Mouse (Mus musculus): ENCODE results near the gene Hira. TPM values are rescaled to one million over a fixed set of nuclear protein-coding genes. Genes with fewer than 3 reads are reported as not detected.

The Hira gene
- polyA plus RNA-seq, 1 experiment: 33.5 TPM

GRCm38 (mm10) chr16:18916064-18916463 is 39.2 kb downstream of the Hira start:
- TF ChIP-seq USF1 (IDR thresholded peaks at IDR 0.05; ENCODE audit: low read depth): no peak
- no peak for TF ChIP-seq MYOD1 (IDR thresholded peaks at IDR 0.05; ENCODE audit: control insufficient read depth in 1 of 3, insufficient read length in 2 of 3, low read depth in 2 of 3)
- no peak for TF ChIP-seq CEBPB (IDR thresholded peaks at IDR 0.05; ENCODE audit: insufficient read depth, poor library complexity, severe bottlenecking)
- TF ChIP-seq REST (IDR thresholded peaks at IDR 0.05; ENCODE audit: insufficient read depth, insufficient read length): no peak
- no peak for TF ChIP-seq MYOG (IDR thresholded peaks at IDR 0.05; ENCODE audit: control insufficient read depth in 1 of 3, insufficient read depth in 1 of 3, insufficient read length in 2 of 3, low read depth in 2 of 3)
- TF ChIP-seq TCF12 (IDR thresholded peaks at IDR 0.05; ENCODE audit: insufficient read depth, poor library complexity, severe bottlenecking): no peak
- no peak for TF ChIP-seq MAX (IDR thresholded peaks at IDR 0.05; ENCODE audit: low read depth)

GRCm38 (mm10) chr16:18921771-18922170 is 44.9 kb downstream of the Hira start:
- Histone ChIP-seq H3K79me2 (ENCODE audit: control insufficient read depth, insufficient read depth) (no peaks in the 10 kb centered on the region), H3K4me3 (no peak overlapping the region), H3ac (ENCODE audit: control insufficient read depth, insufficient read length) (no peak overlapping the region), H3K4me2 (ENCODE audit: low read depth) (no peak overlapping the region), H3K27me3 (ENCODE audit: control insufficient read depth, insufficient read depth, insufficient read length) (no peaks in the 10 kb centered on the region), H3K36me3 (ENCODE audit: control insufficient read depth, insufficient read depth) (peaks cover 58% of the 10 kb centered on the region)
- no peak for TF ChIP-seq MYOG (IDR thresholded peaks at IDR 0.05; ENCODE audit: control insufficient read depth in 1 of 3, insufficient read depth in 1 of 3, insufficient read length in 2 of 3, low read depth in 2 of 3)
- TF ChIP-seq TCF12 (IDR thresholded peaks at IDR 0.05; ENCODE audit: insufficient read depth, poor library complexity, severe bottlenecking): no peak
- TF ChIP-seq CEBPB (IDR thresholded peaks at IDR 0.05; ENCODE audit: insufficient read depth, poor library complexity, severe bottlenecking): no peak
- no peak for TF ChIP-seq POLR2A (IDR thresholded peaks at IDR 0.05; ENCODE audit: insufficient read length, low read depth)
- no peak for TF ChIP-seq SRF (IDR thresholded peaks at IDR 0.05; ENCODE audit: control insufficient read depth, insufficient read length, low read depth)

More at GRCm38 (mm10) chr16:18916064-18916463, 39.2 kb downstream of the Hira start:
- no peak overlapping the region for H3K4me2 ChIP-seq (ENCODE audit: low read depth)
- no peaks in the 10 kb centered on the region for H3K79me2 ChIP-seq (ENCODE audit: control insufficient read depth, insufficient read depth)
- peaks cover 53% of the 10 kb centered on the region for H3K36me3 ChIP-seq (ENCODE audit: control insufficient read depth, insufficient read depth)
- H3ac ChIP-seq (ENCODE audit: control insufficient read depth, insufficient read length): no peak overlapping the region
- no peaks in the 10 kb centered on the region for H3K27me3 ChIP-seq (ENCODE audit: control insufficient read depth, insufficient read depth, insufficient read length)
- no peak overlapping the region for H3K4me3 ChIP-seq

GRCm38 (mm10) chr16:18927963-18928362 is 51.1 kb downstream of the Hira start:
- peaks cover 29% of the 10 kb centered on the region for H3K36me3 ChIP-seq (ENCODE audit: control insufficient read depth, insufficient read depth)
- H3K4me2 ChIP-seq (ENCODE audit: low read depth): no peak overlapping the region
- no peak overlapping the region for H3K4me3 ChIP-seq
- TF ChIP-seq MAX (IDR thresholded peaks at IDR 0.05; ENCODE audit: low read depth): no peak
- H3K79me2 ChIP-seq (ENCODE audit: control insufficient read depth, insufficient read depth): no peaks in the 10 kb centered on the region
- no peak overlapping the region for H3ac ChIP-seq (ENCODE audit: control insufficient read depth, insufficient read length)
- no peaks in the 10 kb centered on the region for H3K27me3 ChIP-seq (ENCODE audit: control insufficient read depth, insufficient read depth, insufficient read length)

- TF ChIP-seq USF1 (IDR thresholded peaks at IDR 0.05; ENCODE audit: low read depth): no peak
- TF ChIP-seq REST (IDR thresholded peaks at IDR 0.05; ENCODE audit: insufficient read depth, insufficient read length): no peak
- no peak for TF ChIP-seq CEBPB (IDR thresholded peaks at IDR 0.05; ENCODE audit: insufficient read depth, poor library complexity, severe bottlenecking)
- no peak for TF ChIP-seq MYOD1 (IDR thresholded peaks at IDR 0.05; ENCODE audit: control insufficient read depth in 1 of 3, insufficient read length in 2 of 3, low read depth in 2 of 3)
- no peak for TF ChIP-seq POLR2A (IDR thresholded peaks at IDR 0.05; ENCODE audit: insufficient read length, low read depth)
- no peak for TF ChIP-seq POLR2AphosphoS2 (IDR thresholded peaks at IDR 0.05; ENCODE audit: insufficient read length, low read depth)
- no peak for TF ChIP-seq TCF3 (IDR thresholded peaks at IDR 0.05; ENCODE audit: insufficient read length, low read depth)
- TF ChIP-seq MYOG (IDR thresholded peaks at IDR 0.05; ENCODE audit: control insufficient read depth in 1 of 3, insufficient read depth in 1 of 3, insufficient read length in 2 of 3, low read depth in 2 of 3): no peak
- TF ChIP-seq TCF12 (IDR thresholded peaks at IDR 0.05; ENCODE audit: insufficient read depth, poor library complexity, severe bottlenecking): no peak
- TF ChIP-seq E2F4 (IDR thresholded peaks at IDR 0.05; ENCODE audit: insufficient read depth): no peak
- no peak for TF ChIP-seq SRF (IDR thresholded peaks at IDR 0.05; ENCODE audit: control insufficient read depth, insufficient read length, low read depth)
- no peak for TF ChIP-seq MAX (IDR thresholded peaks at IDR 0.05; ENCODE audit: low read depth)
- Histone ChIP-seq H3ac (ENCODE audit: control insufficient read depth, insufficient read length) (no peak overlapping the region), H3K4me3 (no peak overlapping the region), H3K4me2 (ENCODE audit: low read depth) (no peak overlapping the region), H3K27me3 (ENCODE audit: control insufficient read depth, insufficient read depth, insufficient read length) (no peaks in the 10 kb centered on the region), H3K79me2 (ENCODE audit: control insufficient read depth, insufficient read depth) (no peaks in the 10 kb centered on the region), H3K36me3 (ENCODE audit: control insufficient read depth, insufficient read depth) (peaks cover 38% of the 10 kb centered on the region)
Observed at GRCm38 (mm10) chr16:18938321-18939082, 61.7 kb downstream of the Hira start.

- no peak overlapping the region for H3K4me2 ChIP-seq (ENCODE audit: low read depth)
- no peak overlapping the region for H3K4me3 ChIP-seq
- TF ChIP-seq MYOD1 (IDR thresholded peaks at IDR 0.05; ENCODE audit: control insufficient read depth in 1 of 3, insufficient read length in 2 of 3, low read depth in 2 of 3) (no peak), SRF (IDR thresholded peaks at IDR 0.05; ENCODE audit: control insufficient read depth, insufficient read length, low read depth) (no peak), MAX (IDR thresholded peaks at IDR 0.05; ENCODE audit: low read depth) (no peak), CEBPB (IDR thresholded peaks at IDR 0.05; ENCODE audit: insufficient read depth, poor library complexity, severe bottlenecking) (no peak), USF1 (IDR thresholded peaks at IDR 0.05; ENCODE audit: low read depth) (no peak), POLR2AphosphoS2 (IDR thresholded peaks at IDR 0.05; ENCODE audit: insufficient read length, low read depth) (no peak), E2F4 (IDR thresholded peaks at IDR 0.05; ENCODE audit: insufficient read depth) (no peak), TCF12 (IDR thresholded peaks at IDR 0.05; ENCODE audit: insufficient read depth, poor library complexity, severe bottlenecking) (no peak), POLR2A (IDR thresholded peaks at IDR 0.05; ENCODE audit: insufficient read length, low read depth) (no peak), MYOG (IDR thresholded peaks at IDR 0.05; ENCODE audit: control insufficient read depth in 1 of 3, insufficient read depth in 1 of 3, insufficient read length in 2 of 3, low read depth in 2 of 3) (no peak), TCF3 (IDR thresholded peaks at IDR 0.05; ENCODE audit: insufficient read length, low read depth) (no peak), REST (IDR thresholded peaks at IDR 0.05; ENCODE audit: insufficient read depth, insufficient read length) (no peak)
- no peaks in the 10 kb centered on the region for H3K79me2 ChIP-seq (ENCODE audit: control insufficient read depth, insufficient read depth)
- H3K36me3 ChIP-seq (ENCODE audit: control insufficient read depth, insufficient read depth): peaks cover 9% of the 10 kb centered on the region
- H3K27me3 ChIP-seq (ENCODE audit: control insufficient read depth, insufficient read depth, insufficient read length): no peaks in the 10 kb centered on the region
- no peak overlapping the region for H3ac ChIP-seq (ENCODE audit: control insufficient read depth, insufficient read length)
Observed at GRCm38 (mm10) chr16:18943906-18944305, 67.1 kb downstream of the Hira start.

Data from myocyte (in vitro differentiated cells).